Mouse (Mus musculus): ENCODE measurements around the gene Tas2r140.

- TF ChIP-seq POLR2A (IDR thresholded peaks at IDR 0.05; ENCODE audit: low read depth, low read length) (no peak), CTCF (conservative IDR thresholded peaks at IDR 0.05; ENCODE audit: insufficient read depth, insufficient read length, low read depth, low read length) (no peak)
These were observed 48.9 kb upstream of the Tas2r140 start, which contains the start of gene Smim10l1 for GRCm38 (mm10) chr6:133104609-133104921.
